Mouse (Mus musculus): ENCODE results near the gene Gbf1.
A peak's percentile ranks its signal among the peaks of the same experiment; 100 is the strongest.

The Gbf1 gene

DNA sequence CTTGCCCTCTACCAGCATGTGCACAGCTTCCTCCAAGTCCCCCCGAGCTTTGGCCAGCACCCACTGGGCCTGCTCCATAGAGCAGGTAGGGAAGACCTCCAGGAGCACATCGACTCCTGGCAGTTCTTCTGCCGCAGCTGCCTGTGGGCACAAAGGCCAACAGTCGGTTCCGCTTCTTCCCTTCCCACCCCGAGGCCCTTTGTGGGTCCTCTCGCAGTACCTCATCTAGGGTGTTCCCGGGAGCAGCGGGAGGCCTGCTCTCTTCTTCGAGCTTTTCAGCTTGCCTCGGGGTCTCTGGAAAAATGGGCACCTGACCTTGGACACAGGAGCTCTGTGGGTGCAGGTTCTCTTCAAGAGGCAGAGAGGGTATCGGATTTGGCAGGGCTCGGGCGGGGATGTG, 179.0 kb downstream of the Gbf1 start:
- peak; percentile 14 for DNase-seq

- DNase-seq, result no peak
Measured at GRCm38 (mm10) chr19:46331936-46332335, 179.6 kb downstream of the Gbf1 start.

GRCm38 (mm10) chr19:46332721-46333339, 180.5 kb downstream of the Gbf1 start:
- no peak for DNase-seq

DNA sequence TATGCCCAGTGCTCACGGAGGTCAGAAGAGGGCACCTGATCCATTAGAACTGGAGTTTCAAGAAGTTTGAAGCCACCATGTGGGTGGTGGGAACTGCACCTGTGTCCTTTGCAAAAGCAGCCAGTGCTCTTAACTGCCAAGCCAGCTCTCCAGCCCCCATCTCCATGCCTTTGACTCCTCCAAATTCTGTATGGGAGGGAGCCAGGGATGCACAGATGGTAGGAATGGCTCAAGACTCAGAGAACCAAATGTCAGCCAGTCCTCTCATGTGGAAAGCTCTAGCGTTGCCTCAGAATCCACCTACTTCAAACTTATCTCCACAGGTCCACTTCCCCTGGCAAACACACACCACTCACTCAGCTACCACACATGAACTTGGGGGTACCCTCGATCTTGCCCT, 181.6 kb downstream of the Gbf1 start:
- no peak for DNase-seq

All from kidney, postnatal 10 days (tissue).